Mouse (Mus musculus): ENCODE data around the gene Ank3.

Gene Ank3

DNA sequence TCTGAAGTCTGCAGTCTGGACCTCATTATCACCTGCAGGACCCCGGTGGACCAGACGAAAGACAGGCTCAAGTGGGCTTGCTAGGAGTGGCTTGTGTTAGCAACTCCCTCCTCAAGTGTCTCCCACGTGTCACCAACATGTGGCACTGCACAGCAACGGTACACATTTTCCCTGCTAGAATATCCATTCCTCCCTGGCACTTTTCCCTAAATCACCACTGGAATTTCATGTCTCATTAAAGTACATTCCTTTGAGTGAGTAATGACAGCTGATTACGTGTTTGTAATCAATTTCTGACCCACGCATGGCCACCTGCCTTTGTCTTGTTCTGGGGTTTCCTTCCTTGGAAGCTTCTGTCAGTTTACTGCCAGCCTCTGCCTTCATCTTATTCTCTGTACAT, 230.2 kb downstream of the Ank3 start:
- DNase-seq: no peak

DNA sequence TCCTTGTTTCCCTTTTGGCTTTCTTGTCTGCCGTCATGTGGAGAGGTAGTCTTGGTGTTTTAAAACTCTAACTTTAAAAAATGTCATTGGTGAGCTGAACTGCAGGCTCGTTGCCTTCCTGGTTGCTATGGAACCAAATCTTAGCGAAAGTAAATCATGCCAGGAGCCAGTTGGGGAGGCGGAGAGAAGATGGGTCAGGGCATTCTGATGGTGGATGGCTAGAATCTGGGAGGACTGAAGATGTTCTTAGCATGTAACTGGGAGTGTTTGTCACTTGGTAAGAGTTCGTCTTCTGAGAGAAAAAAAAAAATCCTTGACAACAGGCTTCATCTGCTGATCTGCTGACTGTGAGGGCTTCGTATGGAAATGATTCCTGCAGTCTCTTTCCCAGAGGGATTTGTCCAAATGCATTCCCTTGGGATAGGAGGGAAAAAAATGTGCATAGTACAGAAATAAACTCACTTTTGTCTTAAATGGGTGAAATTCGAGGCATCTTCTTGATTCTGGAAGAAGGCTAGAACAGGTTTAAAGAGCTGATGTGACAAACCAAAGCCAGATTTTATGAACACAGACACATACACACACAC, 232.3 kb downstream of the Ank3 start:
- DNase-seq: no peak

DNA sequence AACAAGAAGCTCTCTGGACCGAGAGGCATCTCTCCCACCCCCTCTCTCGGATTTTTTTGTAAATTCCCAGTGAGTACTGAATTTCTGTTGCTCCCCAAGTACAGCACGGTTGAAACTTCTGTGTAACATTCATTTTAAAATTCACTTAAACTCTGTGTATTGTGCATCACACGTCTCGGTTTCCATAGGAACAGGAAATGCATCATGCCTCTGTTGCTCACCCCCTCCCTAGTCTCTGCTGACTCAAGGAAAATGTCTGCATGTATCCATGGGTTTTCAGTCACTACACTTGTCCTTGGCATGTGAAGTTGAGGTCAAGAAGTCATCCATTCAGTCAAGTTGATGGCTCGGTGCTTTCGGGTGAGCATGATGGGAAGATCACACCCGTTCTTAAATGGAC, 234.3 kb downstream of the Ank3 start:
- DNase-seq: no peak

DNA sequence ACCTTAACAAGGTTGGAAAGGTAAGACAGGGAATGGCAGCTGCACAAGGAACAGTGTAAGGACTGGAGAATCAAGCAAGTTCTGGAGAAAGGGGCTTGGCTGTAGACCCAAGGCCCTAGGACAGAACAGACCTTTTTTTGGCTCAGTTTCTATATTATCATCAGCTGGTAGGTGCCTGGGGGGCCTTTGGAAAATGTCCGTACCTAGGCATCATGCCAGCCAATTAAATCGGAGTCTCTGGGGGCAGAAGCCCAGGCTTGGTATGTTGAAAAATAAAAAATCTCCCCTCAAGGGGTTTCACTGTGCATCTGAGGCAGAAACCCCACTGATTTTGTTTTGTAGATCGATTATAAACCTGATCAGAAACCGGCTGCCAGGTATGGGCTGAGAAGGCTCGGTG, 236.3 kb downstream of the Ank3 start:
- no peak for DNase-seq

DNA sequence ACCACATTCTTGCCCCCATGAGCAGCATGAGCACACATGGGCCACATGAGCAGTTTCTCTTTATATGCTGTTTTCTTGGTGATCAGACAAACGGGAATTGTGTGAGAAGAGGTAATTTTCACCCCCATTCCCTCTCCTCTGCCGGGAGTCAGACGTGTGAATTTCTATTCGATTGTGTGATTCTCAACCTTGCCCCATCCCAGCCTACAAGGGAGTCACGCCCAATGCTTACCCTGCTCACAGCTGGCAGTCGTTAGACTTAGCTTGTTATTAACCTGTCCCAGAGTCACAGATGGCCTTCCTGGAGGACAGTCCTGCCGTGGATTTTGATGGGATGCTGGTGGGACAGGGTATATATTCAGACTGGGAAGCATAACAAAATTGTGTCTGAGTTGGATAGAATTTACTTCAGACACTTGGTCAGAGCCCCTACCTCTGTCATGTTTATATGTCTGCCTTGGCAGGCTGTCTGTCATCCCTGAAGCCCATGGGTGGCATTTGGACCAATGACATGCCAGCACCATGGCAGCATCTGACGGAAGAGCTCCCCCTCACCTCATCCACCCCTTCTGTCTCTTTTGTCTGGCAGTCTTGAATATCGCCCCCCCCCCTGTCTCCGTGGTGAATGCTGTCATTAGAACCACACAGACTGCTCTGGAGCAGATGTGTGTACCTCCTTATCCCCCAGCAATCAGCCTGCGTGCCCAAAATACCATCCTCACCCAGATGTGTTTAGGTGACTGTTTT, 237.5 kb downstream of the Ank3 start:
- DNase-seq: no peak

DNA sequence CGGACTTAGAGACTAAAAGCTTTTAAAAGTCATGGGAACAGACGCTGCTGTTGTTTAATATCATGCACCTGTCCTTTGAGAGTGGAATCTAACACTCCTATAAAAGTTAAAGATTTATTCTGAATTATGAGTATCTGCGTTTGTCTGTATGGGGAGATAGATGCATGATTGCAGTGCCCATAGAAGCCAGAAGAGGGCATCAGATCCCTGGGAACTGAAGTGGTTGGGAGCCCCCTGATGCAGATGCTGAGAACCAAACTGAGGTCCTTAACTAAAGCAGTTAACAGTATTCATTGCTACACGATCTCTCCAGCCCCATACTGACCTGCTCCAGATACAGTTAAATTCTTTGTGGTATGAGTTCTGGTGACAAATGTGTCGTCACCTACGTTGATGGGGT, 240.6 kb downstream of the Ank3 start:
- DNase-seq: no peak

DNA sequence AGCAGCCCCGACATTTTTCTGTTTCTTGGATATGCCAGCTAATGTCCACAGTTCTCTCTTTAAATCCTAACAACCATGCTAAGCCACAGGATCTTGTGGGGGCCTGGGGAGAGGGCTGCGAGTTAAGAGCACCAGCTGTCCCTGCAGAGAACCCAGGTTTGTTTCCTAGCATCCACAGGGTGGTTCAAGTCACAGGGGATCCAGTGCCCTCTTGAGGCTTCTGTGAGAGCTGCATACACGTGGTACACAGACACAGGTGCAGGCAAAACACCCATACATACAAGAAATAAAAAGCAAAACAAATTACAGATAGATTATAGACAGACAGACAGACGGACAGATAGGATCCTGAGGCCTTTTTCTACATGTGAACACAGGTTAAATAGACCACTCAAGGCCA, 242.0 kb downstream of the Ank3 start:
- no peak for DNase-seq

DNA sequence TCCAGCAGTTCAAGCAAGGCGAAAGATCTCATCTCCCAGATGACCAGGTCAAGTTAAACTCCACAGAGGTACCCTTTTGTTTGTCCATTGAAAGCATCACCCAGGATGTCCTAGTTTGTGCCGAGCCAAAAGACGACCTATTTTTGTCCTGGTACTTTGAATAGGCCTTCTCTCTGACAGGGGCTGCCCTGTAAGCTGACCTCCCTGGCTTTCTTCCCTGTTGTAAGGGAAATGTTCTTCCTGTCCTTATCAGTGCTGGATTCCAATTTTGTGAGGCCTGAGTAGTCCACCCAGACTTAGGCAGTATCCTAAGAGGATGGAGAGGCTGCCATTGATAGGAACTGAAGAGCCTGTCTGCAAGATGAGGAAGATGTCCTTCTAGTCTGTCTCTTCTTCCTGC, 244.9 kb downstream of the Ank3 start:
- DNase-seq: peak; percentile 23

DNA sequence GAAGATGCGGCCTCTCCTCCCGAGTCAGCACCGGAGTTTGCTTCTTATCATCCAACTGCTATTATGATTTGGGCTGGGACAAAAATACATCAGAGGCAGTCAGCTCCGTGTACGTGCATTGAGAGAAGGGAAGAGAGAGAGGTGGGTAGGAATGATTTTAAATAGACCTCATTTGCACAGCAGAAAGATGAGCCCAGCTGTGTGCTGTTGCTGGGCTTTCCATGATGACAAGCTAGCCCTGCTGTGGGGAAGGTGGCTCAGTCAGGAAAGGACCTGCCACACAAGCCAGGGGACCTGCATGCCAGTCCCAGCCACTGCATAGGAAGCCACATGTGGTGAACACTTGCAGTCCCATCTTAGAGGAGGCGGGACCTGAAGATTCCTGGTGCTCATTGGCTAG, 245.4 kb downstream of the Ank3 start:
- DNase-seq: no peak

DNA sequence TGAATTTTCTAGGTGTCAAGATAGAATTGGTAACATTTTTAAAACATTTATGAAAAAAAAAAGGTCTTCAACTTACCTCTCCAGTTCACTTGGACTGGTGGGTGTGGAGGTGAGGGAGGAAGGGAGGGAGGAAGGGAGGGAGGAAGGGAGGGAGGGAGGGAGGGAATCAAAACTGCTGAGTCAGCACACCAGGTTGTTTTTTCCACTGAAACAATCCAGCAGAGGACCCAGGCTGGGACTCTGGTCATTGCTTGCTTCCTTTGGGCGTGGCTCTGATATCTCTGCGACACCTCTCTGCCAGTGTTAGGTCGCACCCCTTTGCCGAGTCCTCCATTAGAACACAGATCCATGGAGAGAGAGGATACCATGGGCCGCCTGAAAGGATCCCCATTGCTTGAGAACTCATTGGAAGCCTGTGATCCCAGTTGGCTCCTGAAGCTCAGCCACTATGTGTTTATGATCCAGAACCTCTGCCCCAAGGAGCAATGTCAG, 246.8 kb downstream of the Ank3 start:
- no peak for DNase-seq

DNA sequence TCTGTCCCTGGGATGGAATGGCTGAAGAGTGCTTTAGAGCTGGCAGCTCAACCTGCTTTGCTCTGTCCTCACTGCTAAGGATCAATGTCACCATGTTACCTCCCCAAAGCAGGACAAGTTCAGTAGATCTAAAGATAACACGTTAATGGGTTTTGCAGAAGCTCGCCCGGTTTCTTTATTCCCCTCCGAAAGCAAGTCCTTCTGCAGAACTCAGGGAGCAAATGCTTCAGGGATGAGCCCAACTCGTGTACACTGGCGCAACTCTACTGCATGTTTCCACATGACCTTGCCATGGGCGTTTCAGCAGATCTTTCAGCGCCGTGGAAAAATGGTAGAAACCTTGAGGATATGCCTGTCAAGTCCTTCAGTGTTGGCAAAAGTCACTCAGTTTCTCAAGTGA, 247.4 kb downstream of the Ank3 start:
- DNase-seq: no peak

DNA sequence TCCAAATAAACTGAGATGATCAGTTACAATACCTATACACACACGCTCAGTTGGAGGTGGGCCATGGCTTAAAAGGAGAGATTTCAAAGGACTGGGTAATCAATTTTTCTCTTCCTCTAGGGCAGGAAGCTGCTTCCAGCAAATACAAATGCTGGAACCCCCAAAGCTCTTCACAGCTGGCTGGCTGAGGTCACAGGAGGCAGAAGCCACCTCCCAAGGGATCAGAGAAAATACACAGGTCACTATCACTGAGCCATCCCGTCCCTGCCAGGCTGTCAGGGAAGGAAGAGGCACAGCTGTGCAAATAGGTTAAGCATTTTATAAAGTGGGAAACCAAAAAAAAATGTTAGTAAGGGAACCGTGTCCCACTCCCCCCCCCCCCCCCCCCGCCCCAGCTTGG, 251.5 kb downstream of the Ank3 start:
- no peak for DNase-seq

DNA sequence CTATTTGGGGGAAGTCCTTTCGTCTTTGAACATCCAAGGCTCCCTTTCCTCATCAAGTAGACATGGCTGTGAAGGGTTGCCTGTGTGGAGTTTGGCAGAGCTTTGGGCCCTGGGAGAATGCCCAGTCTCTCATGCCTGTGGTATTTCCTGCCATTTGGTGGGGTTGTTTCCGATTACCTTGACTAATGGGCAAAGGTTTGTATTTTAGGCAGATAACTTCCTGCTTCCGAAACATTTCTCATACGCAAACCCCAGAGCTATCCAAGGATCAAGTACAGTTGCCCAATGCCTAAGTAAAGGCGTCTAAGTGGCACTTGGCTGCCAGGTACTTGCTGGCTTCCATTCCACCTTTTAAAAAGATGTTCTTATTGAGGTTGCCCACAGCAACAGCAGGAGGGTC, 254.1 kb downstream of the Ank3 start:
- DNase-seq: peak; percentile 68

DNA sequence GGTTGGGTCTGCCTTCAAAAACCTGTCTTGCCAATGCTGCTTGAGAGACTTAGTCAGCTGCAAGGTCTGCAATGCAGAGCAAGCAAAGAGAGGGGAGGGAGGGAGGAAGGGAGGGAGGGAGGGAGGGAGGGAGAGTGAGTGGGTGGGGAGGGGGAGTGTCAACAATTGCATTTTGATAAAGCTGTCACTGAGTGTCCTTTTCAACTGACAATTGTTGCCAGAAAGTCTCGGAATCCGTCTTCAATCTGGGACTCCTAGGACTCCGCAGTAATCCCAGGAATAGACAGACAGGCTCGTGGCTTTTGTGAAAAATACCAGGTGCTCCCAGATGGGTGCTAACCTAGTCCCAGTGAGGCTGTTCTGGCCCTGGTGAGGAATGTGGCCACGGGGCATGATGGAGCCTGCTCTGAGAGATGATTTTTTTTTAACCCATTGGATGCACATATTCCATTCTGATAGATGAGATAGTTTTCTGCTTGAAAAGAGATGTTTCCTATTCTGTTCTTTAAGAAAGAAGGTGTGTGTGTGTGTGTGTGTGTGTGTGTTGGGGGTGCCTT, 254.6 kb downstream of the Ank3 start:
- no peak for DNase-seq

DNA sequence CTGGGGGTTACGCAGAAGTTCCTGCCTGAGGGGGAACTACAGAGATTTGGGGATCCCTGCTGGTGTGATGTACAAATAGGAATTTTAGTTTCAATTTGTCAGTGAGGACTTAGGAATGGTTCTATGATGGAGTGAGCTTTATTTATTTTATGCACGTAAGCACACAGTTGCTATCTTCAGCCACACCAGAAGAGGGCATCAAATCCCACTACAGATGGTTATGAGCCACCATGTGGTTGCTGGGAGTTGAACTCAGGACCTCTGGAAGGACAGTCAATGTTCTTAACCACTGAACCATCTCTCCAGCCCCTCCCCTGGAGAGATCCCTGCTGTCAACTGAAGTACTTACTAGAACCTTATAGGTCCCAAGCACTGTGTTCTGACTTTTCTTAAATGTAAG, 255.6 kb downstream of the Ank3 start:
- DNase-seq: no peak

DNA sequence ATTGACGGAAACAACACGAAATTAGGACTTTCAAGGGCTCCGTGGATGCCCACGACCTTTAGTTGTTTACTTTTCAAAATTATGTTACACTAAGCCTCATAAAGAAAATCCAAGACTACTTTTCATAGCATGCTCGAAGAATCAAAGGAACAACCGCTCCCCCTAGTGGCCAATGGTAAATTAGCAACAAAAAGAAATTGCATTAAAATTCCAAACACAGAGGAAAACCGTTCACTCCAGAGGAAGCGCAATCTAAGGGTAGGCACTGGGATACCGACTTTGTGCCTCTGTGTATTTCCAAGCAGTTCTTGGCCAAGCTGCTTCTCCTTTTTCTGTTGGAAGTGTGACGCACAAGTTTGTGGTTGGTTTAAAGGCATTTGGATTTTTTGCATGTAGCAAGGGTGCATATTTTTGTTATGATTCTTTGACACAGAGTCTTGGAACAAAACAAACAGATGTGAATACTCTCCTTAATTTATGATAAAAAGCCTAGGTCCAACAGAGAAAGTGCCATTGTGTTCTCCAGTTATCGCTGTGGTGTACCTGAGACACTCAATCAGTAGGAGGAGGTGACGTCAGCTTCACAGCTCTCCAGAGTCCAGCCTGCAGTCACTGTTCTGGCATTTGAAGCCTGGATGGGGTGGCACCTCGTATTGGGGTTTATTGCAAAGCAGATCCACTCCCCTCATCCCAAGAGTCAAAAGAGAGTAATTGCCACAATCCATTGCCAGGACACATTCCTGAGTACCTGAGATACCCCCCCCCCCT, 256.5 kb downstream of the Ank3 start:
- DNase-seq: peak; percentile 78

DNA sequence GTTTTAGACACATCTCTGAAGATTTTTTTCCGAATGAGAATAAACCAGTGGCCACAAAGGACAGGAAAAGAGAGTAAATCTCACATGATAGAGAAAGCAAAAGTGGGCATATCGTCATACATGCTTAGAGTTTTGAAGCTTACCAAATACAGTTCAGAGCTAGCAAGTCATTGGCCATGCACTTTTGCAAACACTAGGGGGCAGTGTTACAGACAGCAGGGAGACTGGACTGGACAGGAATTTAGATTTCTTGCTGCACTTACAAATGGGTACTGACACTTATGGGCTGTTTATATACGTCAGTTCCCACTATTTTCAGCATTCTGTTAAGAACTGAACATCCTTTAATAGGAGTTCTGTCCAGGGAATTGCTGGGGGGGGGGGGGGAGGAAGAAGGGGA, 257.7 kb downstream of the Ank3 start:
- DNase-seq: peak; percentile 72

DNA sequence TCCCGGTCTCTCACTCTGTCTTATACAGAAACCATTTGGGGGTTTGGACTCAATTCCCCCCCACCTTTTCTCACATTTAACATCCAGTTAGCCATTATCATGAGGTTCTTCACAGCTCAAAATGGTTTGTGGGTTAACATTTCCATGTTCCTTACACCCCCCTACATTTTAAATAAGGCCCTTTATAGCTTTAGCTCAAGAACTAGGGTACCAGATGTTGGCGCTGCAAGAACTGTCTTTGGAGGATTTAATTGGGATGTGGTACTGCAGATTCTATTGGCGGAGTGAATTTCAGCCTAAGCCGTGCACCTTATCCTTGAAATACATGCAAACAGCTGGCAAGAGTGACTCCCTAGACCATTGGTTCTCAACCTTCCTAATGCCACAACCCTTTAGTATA, 261.2 kb downstream of the Ank3 start:
- DNase-seq: no peak

DNA sequence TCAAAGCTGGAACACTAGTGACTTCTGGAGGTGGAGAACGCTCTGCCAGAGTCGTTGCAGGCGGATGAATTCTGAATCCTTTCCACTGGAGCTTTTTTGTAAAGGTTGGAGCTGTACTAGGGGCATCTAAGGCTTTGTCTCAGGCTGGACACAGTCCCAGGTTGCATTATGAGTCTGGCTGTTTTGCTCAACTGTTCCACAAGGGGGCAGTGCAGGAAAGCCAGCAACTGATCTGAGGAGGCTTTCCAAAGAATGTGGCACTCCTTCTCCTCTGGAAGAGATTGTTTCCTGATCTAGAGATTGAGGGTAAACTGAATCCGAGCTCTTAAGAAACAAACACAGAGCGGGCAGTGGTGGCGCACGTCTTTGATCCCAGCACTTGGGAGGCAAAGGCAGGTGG, 263.8 kb downstream of the Ank3 start:
- peak; percentile 82 for DNase-seq

DNA sequence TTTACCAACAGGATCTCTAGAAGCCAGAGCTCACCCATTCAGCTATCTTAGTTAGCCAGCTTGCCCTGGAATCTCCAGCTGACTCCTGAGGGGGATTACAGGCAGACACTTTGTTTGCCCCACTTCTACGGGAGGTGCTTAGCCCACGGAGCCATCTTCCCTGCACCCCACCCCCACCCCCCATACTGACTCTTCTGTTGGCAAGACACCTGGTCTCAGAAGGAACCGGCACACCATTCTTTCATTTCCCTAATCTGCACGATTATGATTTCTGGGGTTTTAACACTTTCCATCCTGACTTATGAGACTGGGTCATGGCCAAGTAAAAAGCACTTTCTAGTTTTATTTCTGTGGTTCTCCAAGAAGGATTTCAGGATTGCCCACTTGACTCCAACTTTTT, 268.9 kb downstream of the Ank3 start:
- no peak for DNase-seq

DNA sequence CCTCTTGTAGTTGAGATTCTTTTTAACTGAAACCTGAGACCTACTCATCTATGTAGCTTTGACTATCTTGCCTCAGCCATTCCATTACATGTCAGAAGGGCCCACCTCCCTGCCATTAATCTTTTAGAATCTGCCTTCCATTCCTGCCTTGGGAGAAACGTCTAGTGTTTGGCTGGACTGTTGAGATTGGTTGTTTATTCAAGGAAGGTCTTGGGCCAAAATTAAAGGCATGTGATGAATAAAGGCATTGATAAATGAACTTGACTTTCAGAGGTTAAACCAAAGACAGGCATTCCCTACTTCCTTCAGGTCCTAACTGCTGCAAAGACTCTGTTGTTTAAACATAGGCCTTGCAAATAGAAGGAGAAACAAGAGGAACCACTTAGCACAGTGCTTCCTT, 271.9 kb downstream of the Ank3 start:
- DNase-seq: no peak

DNA sequence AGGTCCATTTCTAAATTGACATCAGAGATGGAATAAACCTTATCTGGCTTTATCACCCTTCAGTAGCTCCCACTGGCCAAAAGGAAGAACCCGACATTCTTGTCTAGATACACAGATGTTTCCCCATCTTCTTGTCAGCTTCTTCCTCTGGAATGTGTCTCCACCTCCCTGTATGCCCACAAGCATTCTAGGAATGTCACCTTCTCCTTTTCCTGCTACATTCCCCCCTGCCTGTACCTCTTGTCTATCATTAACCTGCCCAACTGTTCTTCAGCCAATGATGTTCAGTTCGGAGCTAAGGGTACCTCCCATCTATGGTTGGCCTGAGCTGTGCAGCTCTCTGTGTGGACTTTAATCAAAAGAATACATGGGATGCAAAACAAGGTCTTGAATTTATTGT, 272.4 kb downstream of the Ank3 start:
- no peak for DNase-seq

DNA sequence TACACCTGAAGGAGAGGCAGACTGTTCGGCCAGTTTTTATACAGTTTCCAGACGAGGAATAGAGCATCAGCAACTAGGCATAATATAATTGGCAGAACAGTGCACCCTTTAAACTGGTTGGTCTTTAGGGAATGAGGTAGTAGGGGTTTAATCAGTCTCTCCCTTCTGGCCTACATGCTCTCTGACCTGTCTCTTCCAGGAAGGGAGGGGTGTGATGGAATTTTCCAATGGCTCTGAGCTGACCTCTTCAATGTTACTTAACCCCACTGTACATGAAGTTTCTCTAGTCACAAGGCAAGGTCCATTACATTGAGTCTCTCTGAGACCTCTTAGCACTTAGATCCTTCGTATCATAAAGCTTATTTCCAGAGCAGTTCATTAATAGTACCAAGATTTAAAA, 272.9 kb downstream of the Ank3 start:
- no peak for DNase-seq

DNA sequence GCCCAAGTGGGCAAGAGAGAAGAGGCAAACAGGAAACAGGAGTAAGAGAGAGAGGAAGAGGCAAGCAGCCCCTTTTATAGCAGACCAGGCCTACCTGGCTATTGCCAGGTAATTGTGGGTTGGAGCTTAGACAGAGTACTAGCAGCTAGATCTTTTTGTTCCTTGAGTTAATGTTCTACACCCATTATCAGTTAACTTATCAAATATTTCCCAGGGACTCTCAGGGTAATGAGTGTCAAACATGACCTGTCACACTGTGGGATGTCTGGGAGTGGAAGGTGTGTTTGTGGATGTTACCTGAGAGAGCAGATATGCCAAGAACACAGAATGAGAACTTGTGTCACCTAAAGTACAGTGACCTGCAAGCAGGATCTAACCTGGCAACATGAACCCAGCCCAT, 274.0 kb downstream of the Ank3 start:
- no peak for DNase-seq
